Mouse (Mus musculus) bone marrow, adult 2 months (tissue): ENCODE measurements at regions not wholly inside any gene's neighbourhood (a gene's known extent, or its start where the extent isn't known, plus 50 kb on each side); places are given as distances from the start of the nearest gene placed in this dataset.

ENCODE experiments used
- CTCF ChIP-seq: fragments of 200-500 bp; IDR thresholded peaks from 2 replicates; pipeline ENCODE4 v1.5.1; 2011; ENCODE audit warnings: low read length, control low read depth; ENCODE audit not compliant: control insufficient read depth, insufficient read depth
- POLR2A ChIP-seq: fragments of 200-500 bp; IDR thresholded peaks from 2 replicates; pipeline ENCODE4 v1.6.1; 2011; ENCODE audit warnings: low read depth, mild to moderate bottlenecking, control low read depth, low read length, borderline replicate concordance; ENCODE audit not compliant: control insufficient read depth

DNA sequence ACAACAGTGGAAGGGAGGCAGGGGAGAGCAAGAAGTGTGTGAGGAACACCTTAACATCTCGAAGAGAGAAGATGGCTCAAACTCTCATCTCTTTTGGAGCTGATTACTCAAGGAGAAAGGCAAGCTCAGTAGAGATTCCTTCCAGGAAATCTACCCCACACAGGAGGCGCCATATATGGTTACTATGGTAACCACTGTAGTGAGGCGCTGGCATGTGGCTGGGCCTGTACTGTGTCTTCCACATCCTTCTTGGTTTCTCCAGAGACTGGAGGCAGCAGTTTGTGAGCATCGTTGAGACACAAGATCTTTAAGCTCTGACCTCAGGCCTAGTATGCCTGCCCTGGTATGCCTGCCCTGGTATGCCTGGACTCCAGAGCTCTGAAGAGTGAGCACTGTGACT is 191.6 kb upstream of the Foxq1 start:
- TF ChIP-seq POLR2A (no peak), CTCF (no peak)
